Mouse (Mus musculus): Measurements from ENCODE around the gene Zfp112.

- TF ChIP-seq CTCF (IDR thresholded peaks at IDR 0.05; ENCODE audit: borderline replicate concordance, extremely low read depth, insufficient read depth, insufficient read length) (no peak), POLR2A (IDR thresholded peaks at IDR 0.05; ENCODE audit: borderline replicate concordance, extremely low read depth, insufficient read depth, insufficient read length, poor library complexity, severe bottlenecking) (no peak)
Observed at GRCm38 (mm10) chr7:24111772-24112155, 350 bp upstream of the Zfp112 start.
